Comparison of ENCODE assay signal across 11 mouse cellular contexts in the genomic region with DNA sequence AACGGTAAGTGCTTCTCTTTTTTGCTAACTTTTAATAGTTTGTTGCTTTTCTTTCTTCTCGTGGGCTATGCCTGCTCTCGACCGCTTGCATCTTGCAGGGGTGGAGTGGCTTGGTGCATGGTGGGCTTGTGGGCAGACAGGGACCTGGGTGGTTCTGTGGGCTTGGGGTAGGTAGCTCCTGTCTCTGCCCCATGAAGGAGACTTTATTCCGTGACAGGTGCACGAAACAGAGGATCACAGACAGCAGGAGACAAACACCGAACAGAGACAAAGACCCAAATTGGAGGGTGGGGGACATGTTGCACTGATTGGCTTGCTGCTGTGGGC.
DNase-seq lines count a peak whose midpoint lies in the region; ATAC-seq and TF ChIP-seq lines count a peak whose summit lies in the region.
"Had no signal": no experiment of that assay in that cellular context is flagged by ENCODE, and none has a peak within 500 bp of the region (broad histone marks: within the 10 kb centered on the region; RNA-seq: fewer than 3 reads in every experiment).

No protein-coding gene starts in this region.

- TF ChIP-seq POLR2A in cortical plate, adult 2 months (IDR thresholded peaks at IDR 0.05; ENCODE audit: extremely low read depth, insufficient read depth, low read length), result no peak

- DNase-seq in heart, postnatal 10 days, result no peak
- DNase-seq in hindbrain, embryonic 11.5 days (ENCODE audit: low spot score), result peak; percentile 32
- DNase-seq in MN1 (ENCODE audit: low spot score), result no peak
- no peak for DNase-seq in thymus, postnatal 0 days (ENCODE audit: low spot score)
- DNase-seq: kidney, adult 11 months; right cerebral cortex, adult 18-20 months had no signal

- H3K36me3 ChIP-seq in heart, embryonic 16.5 days (ENCODE audit: control insufficient read depth, insufficient read depth), result no peaks in the 10 kb centered on the region
- no peaks in the 10 kb centered on the region for H3K36me3 ChIP-seq in hindbrain, embryonic 11.5 days (ENCODE audit: control insufficient read depth, insufficient read depth, low read length)
- H3K36me3 ChIP-seq in midbrain, embryonic 12.5 days, result no peaks in the 10 kb centered on the region

- intact Hi-C loops in heart, postnatal 10 days (cut with DNase I), result no loop called here

- no peak overlapping the region for H3K27ac ChIP-seq in heart, embryonic 16.5 days (ENCODE audit: low read length)
- no peak overlapping the region for H3K27ac ChIP-seq in cortical plate, adult 2 months (ENCODE audit: insufficient read depth, low read length)
- no peak overlapping the region for H3K27ac ChIP-seq in hindbrain, embryonic 11.5 days (ENCODE audit: low read depth, low read length)
- no peak overlapping the region for H3K27ac ChIP-seq in midbrain, embryonic 12.5 days (replicated peaks)

- no peak overlapping the region for H3K9ac ChIP-seq in heart, embryonic 16.5 days (ENCODE audit: low read length)
- H3K9ac ChIP-seq in hindbrain, embryonic 11.5 days (ENCODE audit: low read depth, low read length), result peak overlapping the region; percentile 38; the same call in 1 of the 2 replicates
- H3K9ac ChIP-seq in midbrain, embryonic 12.5 days (replicated peaks), result peak overlapping the region; percentile 35; the same call in 1 of the 2 replicates

- no peaks in the 10 kb centered on the region for H3K9me3 ChIP-seq in heart, embryonic 16.5 days (replicated peaks; ENCODE audit: control insufficient read depth, low read length)
- no peaks in the 10 kb centered on the region for H3K9me3 ChIP-seq in hindbrain, embryonic 11.5 days (ENCODE audit: control insufficient read depth, low read length)
- no peaks in the 10 kb centered on the region for H3K9me3 ChIP-seq in midbrain, embryonic 12.5 days

- ATAC-seq in heart, embryonic 16.5 days (replicated peaks; ENCODE audit: extremely low read depth, insufficient read depth, low FRiP score), result no peak
- peak; percentile 68 for ATAC-seq in hindbrain, embryonic 11.5 days (ENCODE audit: low FRiP score)
- ATAC-seq in midbrain, embryonic 12.5 days (ENCODE audit: low FRiP score, low read depth), result peak; percentile 68
- ATAC-seq in granulocyte monocyte progenitor cell, adult 5-6 weeks (replicated peaks; ENCODE audit: poor library complexity, severe bottlenecking), result no peak
- ATAC-seq: CD4-positive, CD25-positive, alpha-beta regulatory T cell, adult 4 months had no signal

- peak overlapping the region; percentile 57 for H3K4me2 ChIP-seq in heart, embryonic 16.5 days (ENCODE audit: low read depth, low read length)
- H3K4me2 ChIP-seq in hindbrain, embryonic 11.5 days (replicated peaks; ENCODE audit: low read depth, low read length), result peak overlapping the region; percentile 59
- H3K4me2 ChIP-seq in midbrain, embryonic 12.5 days (replicated peaks), result peak overlapping the region; percentile 53

- no peak for TF ChIP-seq CTCF in cortical plate, adult 2 months (IDR thresholded peaks at IDR 0.05; ENCODE audit: extremely low read depth, insufficient read depth, low read length)

- H3K27me3 ChIP-seq in heart, embryonic 16.5 days (ENCODE audit: control insufficient read depth, insufficient read depth, low read length), result peaks cover 55% of the 10 kb centered on the region
- no peaks in the 10 kb centered on the region for H3K27me3 ChIP-seq in hindbrain, embryonic 11.5 days (ENCODE audit: control insufficient read depth, insufficient read depth, low read length)
- peaks cover 73% of the 10 kb centered on the region for H3K27me3 ChIP-seq in midbrain, embryonic 12.5 days

- WGBS in heart, embryonic 16.5 days, result 27% methylated on average over 7 of the region's 7 CpGs
- 4% methylated on average over 7 of the region's 7 CpGs for WGBS in hindbrain, embryonic 11.5 days
- 3% methylated on average over 7 of the region's 7 CpGs for WGBS in midbrain, embryonic 12.5 days

- H3K4me1 ChIP-seq in heart, embryonic 16.5 days (ENCODE audit: control insufficient read depth, insufficient read depth, low read length), result peaks cover 4% of the 10 kb centered on the region; the same call in 1 of the 2 replicates
- peaks cover 4% of the 10 kb centered on the region; the same call in 1 of the 2 replicates for H3K4me1 ChIP-seq in cortical plate, adult 2 months (ENCODE audit: control insufficient read depth, insufficient read depth, low read length)
- peaks cover 3% of the 10 kb centered on the region; the same call in 1 of the 2 replicates for H3K4me1 ChIP-seq in hindbrain, embryonic 11.5 days (replicated peaks; ENCODE audit: control insufficient read depth, insufficient read depth, low read length)
- peaks cover 43% of the 10 kb centered on the region for H3K4me1 ChIP-seq in midbrain, embryonic 12.5 days

- peak overlapping the region; percentile 34 for H3K4me3 ChIP-seq in heart, embryonic 16.5 days (ENCODE audit: low read length)
- H3K4me3 ChIP-seq in cortical plate, adult 2 months (ENCODE audit: insufficient read depth, low read length), result peak overlapping the region; percentile 41; the same call in 1 of the 2 replicates
- H3K4me3 ChIP-seq in hindbrain, embryonic 11.5 days (ENCODE audit: low read depth, low read length), result peak overlapping the region; percentile 30
- peak overlapping the region; percentile 37 for H3K4me3 ChIP-seq in midbrain, embryonic 12.5 days

Comparison
In these comparisons a context has a peak if more than half of its experiments do, and no peak if none do; other contexts are left out.
1. ATAC-seq: peak in hindbrain, embryonic 11.5 days (single experiment) and midbrain, embryonic 12.5 days (single experiment); none in heart, embryonic 16.5 days (single experiment) and granulocyte monocyte progenitor cell, adult 5-6 weeks (single experiment).
2. Peak in every context shown above with its lines, with median percentiles within 50 percentile points of each other: H3K4me2 ChIP-seq and H3K4me3 ChIP-seq.